Mouse (Mus musculus) fibroblast of lung, adult 2 months (primary cell): ENCODE measurements around the gene C87436.

Source experiments
- DNase-seq: peaks from one replicate; pipeline ENCODE4 v3.0.0-alpha.2; 2011; ENCODE audit warnings: low read depth

Gene C87436

GRCm38 (mm10) chr6:86513296-86513695 lies 75.1 kb downstream of the C87436 start:
- DNase-seq, result no peak

- DNase-seq, result no peak
Measured at GRCm38 (mm10) chr6:86516021-86516420, 77.8 kb downstream of the C87436 start.

GRCm38 (mm10) chr6:86519767-86520345 lies 81.7 kb downstream of the C87436 start:
- no peak for DNase-seq

DNA sequence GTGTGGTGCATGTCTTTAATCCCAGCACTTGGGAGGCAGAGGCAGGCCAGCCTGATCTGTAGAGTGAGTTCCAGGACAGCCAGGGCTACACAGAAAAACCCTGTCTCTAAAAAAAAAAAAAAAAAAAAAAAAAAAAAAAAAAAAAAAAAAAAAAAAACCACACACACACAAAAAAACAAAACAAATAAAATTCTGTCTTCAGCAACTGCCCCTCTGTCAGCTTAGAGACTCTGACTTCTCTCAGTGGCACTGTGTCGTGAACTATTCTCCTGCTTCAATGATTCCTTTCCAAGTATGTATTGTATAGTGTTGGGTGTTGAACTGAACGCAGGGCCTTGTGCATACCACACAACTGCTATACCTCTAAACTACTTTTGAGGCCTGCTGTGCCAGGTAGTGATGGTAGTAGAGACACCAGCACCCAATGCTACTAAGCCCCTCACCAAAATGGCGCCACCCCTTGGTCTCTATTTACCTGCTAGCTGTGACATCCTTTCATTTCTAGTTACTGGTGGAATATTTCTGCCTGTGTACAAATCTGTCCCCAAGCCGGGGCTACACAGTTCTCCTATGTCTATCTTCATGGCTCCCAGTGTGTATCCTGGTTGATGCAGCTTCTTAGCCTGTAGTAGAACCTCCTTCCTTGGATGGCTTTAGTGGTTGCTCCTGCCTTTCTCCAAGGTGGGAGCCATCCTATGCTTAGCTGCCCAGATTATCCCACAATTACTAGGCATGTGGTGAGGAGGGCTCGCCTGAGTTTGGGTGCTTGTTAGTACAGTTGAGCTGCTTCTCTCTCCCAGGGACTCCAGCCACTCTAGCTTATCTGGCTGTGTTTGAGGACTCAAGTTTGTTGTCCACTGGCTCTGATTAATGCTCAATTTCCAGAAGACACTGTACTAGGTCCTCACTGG lies 84.1 kb downstream of the C87436 start:
- DNase-seq, result no peak
